Mouse (Mus musculus): Measurements from ENCODE around the gene Ssr4.
"Not testable (repeated sequence)": the region's sequence is repeated elsewhere in the genome, so short reads cannot be mapped to it uniquely, and the experiment has no call there.

Gene Ssr4

GRCm38 (mm10) chrX:73786364-73787224 lies at the start of gene Ssr4, which contains the start of gene Idh3g:
Ssr4 (plus strand) TSS chrX:73787028.
Idh3g (minus strand) TSS chrX:73786897.
- DNase-seq (ENCODE audit: extremely low spot score, low read depth, low spot score) = peak; percentile 91

DNA sequence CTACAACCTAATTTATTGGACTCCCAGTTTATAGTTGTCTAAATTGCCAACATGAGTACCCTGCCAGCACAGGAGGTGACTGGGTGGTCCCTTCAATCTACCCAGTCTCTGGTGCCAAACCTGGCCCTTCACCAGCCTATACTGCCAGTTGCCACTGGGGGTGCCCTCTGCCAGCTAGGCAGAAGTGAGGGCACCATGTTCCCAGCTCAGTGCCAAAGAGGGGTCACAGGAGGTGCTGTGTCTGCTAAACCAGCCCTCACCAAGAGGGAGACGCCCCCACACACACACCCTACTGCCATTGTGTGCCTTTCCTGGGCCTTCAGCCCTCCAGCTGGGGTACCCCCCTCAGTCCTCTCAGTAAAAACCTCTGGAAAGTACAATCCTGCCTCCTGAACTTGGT lies 48.7 kb upstream of the Ssr4 start:
- DNase-seq (ENCODE audit: extremely low spot score, low read depth, low spot score) = no peak

GRCm38 (mm10) chrX:73739151-73739550 lies 47.7 kb upstream of the Ssr4 start:
- no peak for DNase-seq (ENCODE audit: extremely low spot score, low read depth, low spot score)

- not testable (repeated sequence) for DNase-seq (ENCODE audit: extremely low spot score, low read depth, low spot score)
These were observed 47.0 kb upstream of the Ssr4 start for GRCm38 (mm10) chrX:73739841-73740240.

DNA sequence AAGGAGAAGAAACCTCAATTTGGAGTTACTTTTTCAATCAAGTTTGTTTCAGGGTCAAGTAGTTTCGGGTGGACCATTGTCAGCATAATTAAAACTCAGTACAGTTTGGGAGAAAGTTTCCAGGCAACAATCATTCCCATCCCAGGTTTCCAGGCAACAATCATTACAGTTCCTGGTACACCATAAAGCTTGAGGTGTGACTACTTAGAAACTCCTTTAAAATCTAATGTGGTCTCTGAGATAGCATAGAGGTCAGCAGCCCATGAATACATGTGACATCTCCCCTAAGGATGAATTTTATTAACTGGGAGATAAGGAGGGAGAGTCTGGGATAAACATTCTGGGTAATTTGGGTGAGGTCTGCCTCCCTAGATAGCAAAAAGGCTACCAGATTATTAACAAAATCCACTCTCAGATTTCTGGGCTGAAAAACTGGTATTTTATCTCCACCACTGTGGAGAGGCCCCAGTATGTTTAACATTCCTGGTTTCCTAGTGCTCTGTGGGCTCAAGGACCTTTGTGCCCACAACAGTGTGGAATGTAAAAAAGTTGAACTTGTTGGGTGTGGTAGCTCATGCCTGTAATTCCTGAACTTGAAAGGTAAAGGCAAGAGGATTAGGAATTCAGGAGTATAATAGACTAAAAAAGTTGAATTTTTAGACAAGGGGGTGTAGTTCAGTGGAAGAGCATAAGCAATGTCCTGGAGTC lies 41.9 kb upstream of the Ssr4 start:
- DNase-seq (ENCODE audit: extremely low spot score, low read depth, low spot score) = no peak

DNA sequence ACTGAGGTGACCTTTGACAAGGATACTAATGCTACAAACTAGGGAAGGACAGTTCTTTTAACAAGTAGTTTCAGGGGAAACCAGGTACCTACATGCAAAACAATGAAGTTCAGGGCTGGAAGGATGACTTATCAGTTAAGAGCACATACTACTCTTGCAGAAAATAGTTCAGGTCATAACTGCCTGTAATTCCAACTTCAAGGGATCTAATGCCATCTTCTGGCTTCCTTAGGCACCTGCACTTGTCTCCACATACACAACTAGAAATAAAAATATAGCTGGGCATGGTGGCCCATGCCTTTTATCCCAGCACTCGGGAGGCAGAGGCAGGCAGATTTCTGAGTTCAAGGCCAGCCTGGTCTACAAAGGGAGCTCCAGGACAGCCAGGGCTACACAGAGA lies 37.9 kb upstream of the Ssr4 start:
- DNase-seq (ENCODE audit: extremely low spot score, low read depth, low spot score) = no peak

DNA sequence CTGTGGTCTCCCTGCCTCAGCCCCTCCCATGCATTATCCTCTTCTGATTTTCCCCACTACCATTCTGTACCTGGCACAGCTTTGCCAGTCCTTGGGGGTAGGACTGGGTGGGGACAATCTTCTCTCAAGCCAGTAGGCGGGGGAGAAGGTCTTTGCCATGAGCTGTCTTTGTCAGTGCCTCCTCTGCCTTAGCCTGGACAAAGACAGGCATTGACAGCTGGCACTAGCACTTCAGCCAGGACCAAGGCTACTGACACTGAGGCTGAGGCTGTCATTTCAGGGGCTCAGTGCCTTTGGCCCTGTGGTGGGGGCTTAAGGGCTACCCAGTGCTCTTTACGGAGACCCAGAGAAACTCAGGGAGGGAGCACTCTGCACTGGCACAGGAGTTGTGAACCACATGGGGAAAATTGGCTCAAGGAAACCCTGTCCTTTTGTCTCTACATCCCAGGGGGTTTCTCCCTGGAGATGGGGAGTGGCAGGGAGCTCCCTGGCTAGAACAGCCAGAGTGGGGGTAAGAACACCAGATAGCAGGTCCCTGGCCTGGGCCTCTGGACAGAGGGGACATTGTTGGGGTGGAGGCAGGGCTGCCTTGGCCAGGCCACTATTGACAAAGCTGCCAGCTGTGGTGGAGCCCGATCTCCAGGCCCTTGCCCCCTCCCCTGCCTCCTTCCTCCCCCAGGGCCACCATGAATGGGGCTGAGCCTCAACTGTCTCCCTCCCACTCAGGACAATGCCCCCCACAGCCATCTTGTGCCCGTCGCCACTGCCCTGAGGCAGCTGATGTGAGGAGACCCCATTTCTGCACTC lies 30.3 kb upstream of the Ssr4 start, which contains the start of gene Plxnb3:
Plxnb3 (plus strand) TSS at position 757 of the 807 bp plus-strand sequence.
- DNase-seq (ENCODE audit: extremely low spot score, low read depth, low spot score) = no peak

DNA sequence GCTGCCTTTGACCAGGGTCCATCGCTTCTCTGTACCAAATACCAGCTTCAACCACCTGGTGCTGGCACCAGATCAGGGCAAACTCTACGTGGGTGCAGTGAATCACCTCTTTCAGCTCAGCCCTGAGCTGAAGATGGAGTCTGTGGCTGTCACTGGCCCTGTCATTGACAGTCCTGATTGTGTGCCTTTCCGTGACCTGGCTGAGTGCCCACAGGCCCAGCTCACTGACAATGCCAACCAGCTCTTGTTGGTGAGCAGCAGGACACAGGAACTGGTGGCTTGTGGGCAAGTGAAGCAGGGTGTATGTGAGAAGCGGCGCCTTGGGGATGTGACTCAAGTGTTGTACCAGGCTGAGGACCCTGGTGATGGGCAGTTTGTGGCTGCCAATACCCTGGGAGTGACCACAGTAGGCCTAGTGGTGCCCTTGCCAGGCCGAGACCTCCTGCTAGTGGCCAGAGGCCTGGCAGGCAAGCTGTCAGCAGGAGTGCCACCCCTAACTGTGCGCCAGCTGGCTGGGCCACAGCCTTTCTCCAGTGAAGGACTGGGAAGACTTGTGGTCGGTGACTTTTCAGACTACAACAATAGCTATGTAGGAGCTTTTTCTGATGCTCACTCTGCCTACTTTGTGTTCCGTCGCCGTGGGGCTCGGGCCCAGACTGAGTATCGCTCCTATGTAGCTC lies 28.1 kb upstream of the Ssr4 start:
- DNase-seq (ENCODE audit: extremely low spot score, low read depth, low spot score) = no peak

DNA sequence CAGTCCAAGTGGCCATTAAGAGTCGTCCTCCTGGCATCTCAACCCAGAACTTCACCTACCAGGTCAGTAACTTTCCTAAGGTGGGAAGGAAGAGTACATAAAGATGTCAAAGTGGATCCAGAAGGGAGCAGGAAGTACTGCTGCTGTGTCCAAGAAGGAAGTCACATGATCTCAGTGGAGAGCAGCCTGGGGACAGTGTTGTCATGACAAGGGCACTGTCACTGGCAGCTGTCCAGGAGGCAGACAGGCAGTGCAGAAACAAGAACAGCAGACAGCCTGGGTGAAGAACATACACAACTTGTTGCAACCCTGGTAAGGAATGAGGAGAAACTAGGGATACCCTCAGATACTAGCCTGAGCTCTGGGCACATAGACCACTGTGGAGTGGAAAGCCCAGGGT lies 21.5 kb upstream of the Ssr4 start:
- DNase-seq (ENCODE audit: extremely low spot score, low read depth, low spot score) = no peak

GRCm38 (mm10) chrX:73767267-73767666 lies 19.6 kb upstream of the Ssr4 start:
- DNase-seq (ENCODE audit: extremely low spot score, low read depth, low spot score) = no peak

DNA sequence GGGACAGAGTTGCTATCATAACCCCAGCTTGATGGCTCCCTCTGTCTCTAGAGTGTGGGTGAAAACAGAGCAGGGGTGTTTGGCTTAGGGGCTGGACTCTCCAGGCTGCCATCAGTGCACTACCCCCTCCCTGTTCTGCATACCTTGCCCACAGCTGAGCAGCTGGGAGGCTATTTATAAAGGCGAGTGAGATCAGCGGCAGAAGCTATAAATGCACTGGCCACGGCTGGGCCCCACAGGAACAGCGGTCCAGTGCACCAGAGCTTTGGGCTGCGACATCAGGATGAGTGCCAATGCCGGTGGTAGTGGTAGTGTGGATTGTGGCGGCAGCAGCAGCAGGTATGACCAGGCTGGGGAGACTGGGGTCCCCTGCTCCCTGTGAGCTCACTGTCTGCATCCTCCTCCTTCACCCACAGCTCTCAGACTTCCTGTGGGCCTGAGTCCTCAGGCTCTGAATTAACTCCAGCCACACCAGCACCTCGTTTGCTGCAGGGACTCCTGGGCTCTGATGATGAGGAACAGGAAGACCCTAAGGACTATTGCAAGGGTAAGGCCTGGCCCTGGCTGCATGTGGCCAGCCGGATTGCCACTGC lies 12.6 kb upstream of the Ssr4 start, which contains the start of gene Srpk3:
Srpk3 (plus strand) TSS at position 238 of the 593 bp plus-strand sequence.
- no peak for DNase-seq (ENCODE audit: extremely low spot score, low read depth, low spot score)

- no peak for DNase-seq (ENCODE audit: extremely low spot score, low read depth, low spot score)
These were observed 11.9 kb upstream of the Ssr4 start for GRCm38 (mm10) chrX:73774802-73775483.

DNA sequence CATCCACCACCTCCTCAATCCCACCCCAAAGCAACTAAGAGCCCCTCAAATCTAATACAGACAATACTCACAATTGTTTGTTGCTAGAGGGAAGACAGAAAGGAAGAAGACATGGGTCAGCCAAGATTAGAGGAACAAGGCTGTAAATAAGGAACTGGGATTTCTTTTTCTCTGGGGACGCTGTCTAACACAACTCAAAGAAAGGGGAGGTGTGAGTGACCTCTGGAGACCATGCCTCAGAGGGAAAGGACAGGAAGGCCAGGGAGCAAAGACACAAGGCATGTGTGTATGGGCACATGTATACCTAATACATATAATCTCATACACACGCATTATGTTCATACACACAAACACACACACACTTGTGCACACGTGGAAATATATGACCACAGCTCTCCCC lies 4.6 kb upstream of the Ssr4 start:
- no peak for DNase-seq (ENCODE audit: extremely low spot score, low read depth, low spot score)

DNA sequence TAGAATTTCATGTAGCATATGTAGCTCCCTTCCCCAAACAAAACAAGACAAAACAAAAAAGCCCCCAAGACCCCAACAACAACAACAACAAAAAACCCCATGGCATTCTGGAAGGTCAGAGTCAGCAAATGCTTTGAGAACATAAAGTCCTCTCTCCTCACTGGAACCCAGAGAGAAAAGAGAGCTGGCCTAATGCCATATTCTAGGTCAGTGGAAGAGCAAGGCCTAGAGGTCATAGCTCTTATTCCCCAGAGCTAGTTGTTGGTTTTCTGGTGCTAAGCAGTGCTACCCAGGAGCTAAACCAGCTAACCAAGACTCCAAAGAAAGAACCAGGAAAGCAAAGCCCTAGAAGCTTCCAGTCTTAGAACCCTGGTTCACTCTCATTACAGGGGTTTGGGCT lies 1.2 kb upstream of the Ssr4 start:
- DNase-seq (ENCODE audit: extremely low spot score, low read depth, low spot score) = no peak

DNA sequence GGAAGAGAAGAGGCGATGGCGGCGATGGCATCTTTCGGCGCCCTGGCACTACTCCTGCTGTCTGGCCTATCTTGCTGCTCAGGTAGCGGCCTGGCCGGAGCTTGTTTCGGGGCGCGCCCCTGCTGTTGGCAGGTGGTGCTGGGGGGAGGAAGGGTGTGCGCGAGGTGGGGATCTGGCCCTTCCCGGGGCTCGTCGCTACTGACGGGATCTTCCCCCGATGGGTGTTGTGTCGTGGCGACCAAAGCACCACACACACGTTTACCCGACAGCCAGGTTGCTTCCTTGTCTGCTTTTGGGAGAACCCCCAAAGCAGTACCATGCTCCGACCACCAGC lies 364 bp downstream of the Ssr4 start:
- DNase-seq (ENCODE audit: extremely low spot score, low read depth, low spot score) = no peak

DNA sequence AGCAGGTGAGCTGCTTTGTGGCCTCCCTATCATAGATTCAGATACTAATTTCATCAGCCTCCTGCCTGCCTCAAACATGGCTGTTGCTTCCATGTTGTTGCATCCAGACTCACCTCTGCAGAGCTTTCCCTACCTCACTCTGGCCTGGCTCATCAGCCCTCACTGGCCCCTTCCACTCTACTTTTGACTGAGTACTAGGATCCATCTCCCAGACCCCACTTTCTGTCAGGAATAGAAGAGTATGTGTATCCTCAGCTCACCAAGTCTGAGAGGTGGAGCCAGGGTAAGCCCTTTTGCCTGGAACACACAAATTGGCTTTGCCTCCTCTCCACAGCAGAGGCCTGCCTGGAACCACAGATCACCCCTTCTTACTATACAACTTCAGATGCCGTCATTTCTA lies 1.7 kb downstream of the Ssr4 start:
- DNase-seq (ENCODE audit: extremely low spot score, low read depth, low spot score) = no peak

DNA sequence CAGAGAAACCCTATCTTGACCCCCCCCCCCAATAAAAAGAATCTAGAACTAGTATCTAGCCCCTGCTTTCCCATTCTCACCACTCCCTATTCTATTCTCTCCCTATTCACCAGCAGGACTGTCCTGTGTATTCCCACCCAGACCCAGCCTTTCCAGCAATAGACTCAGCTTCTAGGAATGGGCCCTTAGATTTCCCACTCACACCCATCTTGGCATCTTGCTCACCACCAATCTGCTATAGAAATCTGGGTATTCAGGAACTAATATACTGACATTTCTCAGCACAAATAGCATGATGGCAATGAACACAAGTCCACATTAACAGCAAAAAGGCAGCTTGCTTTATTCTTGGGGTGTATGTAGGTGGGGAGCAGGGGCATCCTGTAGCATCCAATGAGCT lies 6.2 kb downstream of the Ssr4 start:
- DNase-seq (ENCODE audit: extremely low spot score, low read depth, low spot score) = no peak

DNA sequence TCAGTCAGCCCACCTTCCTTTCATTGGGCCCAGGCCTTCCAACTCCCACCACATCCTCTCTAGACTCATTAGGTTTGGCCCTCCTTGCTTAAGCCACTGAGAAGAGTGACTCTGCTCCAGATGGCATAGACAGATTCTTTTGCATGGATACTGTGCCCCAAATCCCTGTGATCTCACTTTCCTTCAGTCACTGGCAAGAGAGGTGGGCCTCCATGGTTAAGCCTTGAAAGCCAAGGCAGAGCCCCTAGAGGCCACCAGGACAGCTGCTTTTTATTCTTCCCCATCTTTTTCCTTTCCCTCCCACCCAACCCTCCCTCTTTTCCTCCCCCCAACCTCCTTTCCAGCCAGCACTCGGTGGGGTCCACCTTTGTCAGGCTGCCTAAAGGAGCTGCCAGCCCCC lies 6.7 kb downstream of the Ssr4 start:
- no peak for DNase-seq (ENCODE audit: extremely low spot score, low read depth, low spot score)

DNA sequence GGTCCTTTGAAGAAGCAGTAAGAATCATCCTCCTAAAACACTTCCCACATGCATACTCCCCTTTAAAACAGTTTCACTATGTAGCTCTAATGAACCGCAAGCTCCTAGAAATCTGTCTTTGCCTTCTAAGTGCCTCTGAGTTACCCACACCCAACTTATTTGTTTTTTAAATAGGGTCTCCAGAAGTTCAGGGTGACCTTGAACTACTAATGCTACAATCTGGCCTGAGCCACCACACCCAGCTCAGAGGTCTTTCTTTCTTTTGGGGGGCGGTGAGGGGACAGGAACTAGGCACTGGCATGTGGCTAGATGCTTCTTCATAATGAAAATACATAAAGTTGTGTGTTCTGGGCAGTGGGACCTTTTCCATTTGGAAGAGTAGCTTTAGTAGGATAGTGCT lies 10.7 kb downstream of the Ssr4 start:
- no peak for DNase-seq (ENCODE audit: extremely low spot score, low read depth, low spot score)

GRCm38 (mm10) chrX:73798502-73798901 lies 11.7 kb downstream of the Ssr4 start:
- DNase-seq (ENCODE audit: extremely low spot score, low read depth, low spot score) = no peak
